Mouse (Mus musculus) liver, embryonic 12.5 days (tissue): ENCODE results near the gene Ifih1. TPM values are rescaled to one million over a fixed set of nuclear protein-coding genes. Genes with fewer than 3 reads are reported as not detected.

Source experiments
- ATAC-seq: fragments of 200-750 bp; cut with Nextera tagmentation; 2 replicates; pipeline ENCODE4 v1.8.0; 2017; ENCODE audit warnings: moderate number of reproducible peaks, mild to moderate bottlenecking, moderate library complexity
- H3K27ac ChIP-seq: fragments of 300-500 bp; sonication (generic); 2 replicates; pipeline ENCODE4 v1.5.1; 2016; ENCODE audit warnings: mild to moderate bottlenecking
- H3K27me3 ChIP-seq: fragments of 300-500 bp; sonication (generic); replicated peaks from 2 replicates; pipeline ENCODE4 v1.6.1; 2016; ENCODE audit warnings: mild to moderate bottlenecking, moderate library complexity
- H3K36me3 ChIP-seq: fragments of 300-500 bp; sonication (generic); 2 replicates; pipeline ENCODE4 v1.6.1; 2016; ENCODE audit warnings: mild to moderate bottlenecking, moderate library complexity
- H3K4me1 ChIP-seq: fragments of 300-500 bp; sonication (generic); 2 replicates; pipeline ENCODE4 v1.6.1; 2016
- H3K4me2 ChIP-seq: fragments of 300-500 bp; sonication (generic); 2 replicates; pipeline ENCODE4 v1.6.1; 2016; ENCODE audit warnings: mild to moderate bottlenecking, moderate library complexity
- H3K4me3 ChIP-seq: fragments of 300-500 bp; sonication (generic); 2 replicates; pipeline ENCODE4 v1.5.1; 2016; ENCODE audit warnings: mild to moderate bottlenecking, moderate library complexity
- H3K9ac ChIP-seq: fragments of 300-500 bp; sonication (generic); 2 replicates; pipeline ENCODE4 v1.6.1; 2016; ENCODE audit warnings: mild to moderate bottlenecking, moderate library complexity
- H3K9me3 ChIP-seq: fragments of 300-500 bp; sonication (generic); replicated peaks from 2 replicates; pipeline ENCODE4 v1.6.1; 2016; ENCODE audit warnings: mild to moderate bottlenecking, moderate library complexity
- WGBS: fragments of 180-500 bp; shearing (Covaris S2); methylation state at CpG from one replicate; pipeline ENCODE4 v1.1.7; 2016; ENCODE audit not compliant: insufficient replicate concordance; 5-methylcytosine and 5-hydroxymethylcytosine counted together
- polyA plus RNA-seq: library from polyadenylated mRNA; unstranded; fragments of >200 nt; fragmentation: Nextera tagmentation; extraction: Ambion mirVana; gene quantifications from 2 replicates; pipeline ENCODE4 v1.2.1, GENCODE M21; 2016

Gene Ifih1
- polyA plus RNA-seq, 1 experiment from 2014 or later = 3.2 TPM

- ATAC-seq = no peak
- H3K27me3 ChIP-seq = no peaks in the 10 kb centered on the region
- no peak overlapping the region for H3K4me3 ChIP-seq
- no peaks in the 10 kb centered on the region for H3K36me3 ChIP-seq
- no peaks in the 10 kb centered on the region for H3K9me3 ChIP-seq
- no peak overlapping the region for H3K4me2 ChIP-seq
- H3K9ac ChIP-seq = no peak overlapping the region
- H3K4me1 ChIP-seq = peaks cover 3% of the 10 kb centered on the region; the same call in 1 of the 2 replicates
- no peak overlapping the region for H3K27ac ChIP-seq
- WGBS = 91% methylated on average over 5 of the region's 5 CpGs
These were observed 17.7 kb downstream of the Ifih1 start for GRCm38 (mm10) chr2:62628356-62628755.

GRCm38 (mm10) chr2:62627728-62628127 is 18.3 kb downstream of the Ifih1 start:
- Histone ChIP-seq H3K4me3 (no peak overlapping the region), H3K27ac (no peak overlapping the region), H3K4me1 (peaks cover 6% of the 10 kb centered on the region; the same call in 1 of the 2 replicates), H3K36me3 (no peaks in the 10 kb centered on the region), H3K4me2 (no peak overlapping the region), H3K27me3 (no peaks in the 10 kb centered on the region), H3K9ac (no peak overlapping the region), H3K9me3 (no peaks in the 10 kb centered on the region)
- WGBS = 5% methylated on average over 5 of the region's 5 CpGs
- ATAC-seq = no peak

- Histone ChIP-seq H3K9me3 (no peaks in the 10 kb centered on the region), H3K4me3 (no peak overlapping the region), H3K9ac (no peak overlapping the region), H3K27ac (peak overlapping the region; percentile 5; the same call in 1 of the 2 replicates), H3K27me3 (no peaks in the 10 kb centered on the region), H3K4me2 (no peak overlapping the region), H3K36me3 (no peaks in the 10 kb centered on the region), H3K4me1 (peaks cover 31% of the 10 kb centered on the region)
- 80% methylated on average over 8 of the region's 8 CpGs for WGBS
- ATAC-seq = no peak
These were observed 23.0 kb downstream of the Ifih1 start for GRCm38 (mm10) chr2:62623024-62623441.

GRCm38 (mm10) chr2:62619679-62620078 is 26.4 kb downstream of the Ifih1 start:
- Histone ChIP-seq H3K9ac (peak overlapping the region; percentile 53), H3K4me2 (peak overlapping the region; percentile 55), H3K36me3 (no peaks in the 10 kb centered on the region), H3K4me1 (peaks cover 42% of the 10 kb centered on the region), H3K4me3 (no peak overlapping the region), H3K27me3 (no peaks in the 10 kb centered on the region), H3K27ac (peak overlapping the region; percentile 96), H3K9me3 (no peaks in the 10 kb centered on the region)
- 15% methylated on average over 2 of the region's 2 CpGs for WGBS
- peak; percentile 87 for ATAC-seq

- Histone ChIP-seq H3K9ac (no peak overlapping the region), H3K4me2 (peak overlapping the region; percentile 54), H3K9me3 (no peaks in the 10 kb centered on the region), H3K36me3 (no peaks in the 10 kb centered on the region), H3K27me3 (no peaks in the 10 kb centered on the region), H3K4me1 (peaks cover 42% of the 10 kb centered on the region), H3K4me3 (no peak overlapping the region), H3K27ac (peak overlapping the region; percentile 92)
- WGBS = 14% methylated on average over 7 of the region's 7 CpGs
- peak; percentile 99 for ATAC-seq
These were observed 27.1 kb downstream of the Ifih1 start for GRCm38 (mm10) chr2:62618934-62619341.

- H3K4me2 ChIP-seq = no peak overlapping the region
- no peak overlapping the region for H3K4me3 ChIP-seq
- peak; percentile 50; the same call in 1 of the 2 replicates for ATAC-seq
- H3K9me3 ChIP-seq = no peaks in the 10 kb centered on the region
- no peak overlapping the region for H3K9ac ChIP-seq
- H3K36me3 ChIP-seq = no peaks in the 10 kb centered on the region
- H3K27ac ChIP-seq = no peak overlapping the region
- no peaks in the 10 kb centered on the region for H3K27me3 ChIP-seq
- peaks cover 22% of the 10 kb centered on the region for H3K4me1 ChIP-seq
- 77% methylated on average over 4 of the region's 4 CpGs for WGBS
These were observed 32.9 kb downstream of the Ifih1 start for GRCm38 (mm10) chr2:62613133-62613532.

GRCm38 (mm10) chr2:62606205-62606604 is 39.9 kb downstream of the Ifih1 start:
- Histone ChIP-seq H3K27ac (no peak overlapping the region), H3K9me3 (no peaks in the 10 kb centered on the region), H3K27me3 (no peaks in the 10 kb centered on the region), H3K9ac (no peak overlapping the region), H3K4me3 (no peak overlapping the region), H3K4me2 (no peak overlapping the region), H3K4me1 (no peaks in the 10 kb centered on the region), H3K36me3 (no peaks in the 10 kb centered on the region)
- WGBS = 81% methylated on average over 16 of the region's 16 CpGs
- ATAC-seq = no peak

GRCm38 (mm10) chr2:62603530-62603929 is 42.5 kb downstream of the Ifih1 start:
- no peak overlapping the region for H3K27ac ChIP-seq
- WGBS = 82% methylated on average over 5 of the region's 5 CpGs
- no peaks in the 10 kb centered on the region for H3K36me3 ChIP-seq
- no peaks in the 10 kb centered on the region for H3K9me3 ChIP-seq
- H3K27me3 ChIP-seq = no peaks in the 10 kb centered on the region
- ATAC-seq = no peak
- no peaks in the 10 kb centered on the region for H3K4me1 ChIP-seq
- no peak overlapping the region for H3K4me2 ChIP-seq
- no peak overlapping the region for H3K4me3 ChIP-seq
- H3K9ac ChIP-seq = no peak overlapping the region

- no peak overlapping the region for H3K4me3 ChIP-seq
- no peaks in the 10 kb centered on the region for H3K27me3 ChIP-seq
- H3K27ac ChIP-seq = no peak overlapping the region
- no peak overlapping the region for H3K9ac ChIP-seq
- no peak for ATAC-seq
- H3K36me3 ChIP-seq = no peaks in the 10 kb centered on the region
- 79% methylated on average over 5 of the region's 5 CpGs for WGBS
- H3K4me1 ChIP-seq = no peaks in the 10 kb centered on the region
- no peaks in the 10 kb centered on the region for H3K9me3 ChIP-seq
- no peak overlapping the region for H3K4me2 ChIP-seq
These were observed 49.5 kb downstream of the Ifih1 start for GRCm38 (mm10) chr2:62596586-62596985.

GRCm38 (mm10) chr2:62594491-62594890 is 51.6 kb downstream of the Ifih1 start:
- 80% methylated on average over 2 of the region's 2 CpGs for WGBS
- no peaks in the 10 kb centered on the region for H3K27me3 ChIP-seq
- H3K4me1 ChIP-seq = peaks cover 6% of the 10 kb centered on the region
- H3K9me3 ChIP-seq = no peaks in the 10 kb centered on the region
- H3K36me3 ChIP-seq = no peaks in the 10 kb centered on the region
- H3K9ac ChIP-seq = no peak overlapping the region
- ATAC-seq = no peak
- no peak overlapping the region for H3K4me3 ChIP-seq
- H3K27ac ChIP-seq = no peak overlapping the region
- no peak overlapping the region for H3K4me2 ChIP-seq

GRCm38 (mm10) chr2:62591555-62591954 is 54.5 kb downstream of the Ifih1 start:
- H3K4me3 ChIP-seq = no peak overlapping the region
- H3K9ac ChIP-seq = no peak overlapping the region
- 73% methylated on average over 3 of the region's 3 CpGs for WGBS
- H3K27me3 ChIP-seq = no peaks in the 10 kb centered on the region
- no peaks in the 10 kb centered on the region for H3K9me3 ChIP-seq
- H3K4me1 ChIP-seq = peaks cover 12% of the 10 kb centered on the region
- H3K27ac ChIP-seq = no peak overlapping the region
- H3K4me2 ChIP-seq = no peak overlapping the region
- H3K36me3 ChIP-seq = no peaks in the 10 kb centered on the region
- ATAC-seq = no peak

- ATAC-seq = peak; percentile 77
- Histone ChIP-seq H3K27me3 (no peaks in the 10 kb centered on the region), H3K4me1 (peaks cover 25% of the 10 kb centered on the region), H3K4me3 (no peak overlapping the region), H3K36me3 (no peaks in the 10 kb centered on the region), H3K27ac (no peak overlapping the region), H3K4me2 (no peak overlapping the region), H3K9ac (no peak overlapping the region), H3K9me3 (no peaks in the 10 kb centered on the region)
- 67% methylated on average over 4 of the region's 4 CpGs for WGBS
These were observed 56.7 kb downstream of the Ifih1 start for GRCm38 (mm10) chr2:62589333-62589732.

GRCm38 (mm10) chr2:62585769-62586168 is 60.3 kb downstream of the Ifih1 start:
- no peak overlapping the region for H3K4me3 ChIP-seq
- 47% methylated on average over 5 of the region's 5 CpGs for WGBS
- H3K4me2 ChIP-seq = no peak overlapping the region
- no peaks in the 10 kb centered on the region for H3K27me3 ChIP-seq
- no peak for ATAC-seq
- no peak overlapping the region for H3K9ac ChIP-seq
- H3K9me3 ChIP-seq = no peaks in the 10 kb centered on the region
- H3K4me1 ChIP-seq = peaks cover 25% of the 10 kb centered on the region
- H3K36me3 ChIP-seq = no peaks in the 10 kb centered on the region
- H3K27ac ChIP-seq = no peak overlapping the region
